Mouse (Mus musculus) cerebellum, adult 2 months (tissue): ENCODE data around the gene Sft2d2. TPM values are rescaled to one million over a fixed set of nuclear protein-coding genes. Genes with fewer than 3 reads are reported as not detected.

Experiments
- DNase-seq, 2 experiments: peaks; one replicate each; pipeline ENCODE4 v3.0.0; 2021
- H3K27ac ChIP-seq: fragments of 200-500 bp; 2 replicates; pipeline ENCODE4 v1.5.1; 2012; ENCODE audit warnings: low read length, control low read depth, inconsistent platforms; ENCODE audit not compliant: insufficient read depth
- H3K27me3 ChIP-seq: fragments of 200-500 bp; 2 replicates; pipeline ENCODE4 v1.6.1; 2012; ENCODE audit warnings: inconsistent platforms, mild to moderate bottlenecking, low read length, moderate library complexity; ENCODE audit not compliant: control insufficient read depth, insufficient read depth
- H3K4me1 ChIP-seq: fragments of 200-500 bp; 2 replicates; pipeline ENCODE4 v1.6.1; 2011; ENCODE audit warnings: low read length; ENCODE audit not compliant: control insufficient read depth, insufficient read depth
- H3K4me3 ChIP-seq: fragments of 200-500 bp; replicated peaks from 2 replicates; pipeline ENCODE3; 2011; ENCODE audit warnings: mild to moderate bottlenecking, low read depth, low read length, control low read depth; ENCODE audit not compliant: insufficient read depth
- CTCF ChIP-seq: fragments of 200-500 bp; IDR thresholded peaks from 2 replicates; pipeline ENCODE4 v1.5.1; 2011; ENCODE audit warnings: low read depth, mild to moderate bottlenecking, control low read depth, low read length, moderate library complexity, borderline replicate concordance; ENCODE audit not compliant: insufficient read depth
- POLR2A ChIP-seq: fragments of 200-500 bp; IDR thresholded peaks from 2 replicates; pipeline ENCODE4 v1.6.1; 2011; ENCODE audit warnings: low read length, control low read depth, borderline replicate concordance; ENCODE audit not compliant: insufficient read depth
- WGBS: fragments of 180-500 bp; shearing (Covaris S2); methylation state at CpG from one replicate; pipeline ENCODE4 v1.1.7; 2018; 5-methylcytosine and 5-hydroxymethylcytosine counted together
- polyA plus RNA-seq: library from polyadenylated mRNA; depleted of rRNA; stranded (reverse); fragments of >200 nt; gene quantifications from 2 replicates; pipeline ENCODE4 v1.2.3, GENCODE M21; 2012

Sft2d2 gene
- polyA plus RNA-seq, 1 experiment: 11.3 TPM

DNA sequence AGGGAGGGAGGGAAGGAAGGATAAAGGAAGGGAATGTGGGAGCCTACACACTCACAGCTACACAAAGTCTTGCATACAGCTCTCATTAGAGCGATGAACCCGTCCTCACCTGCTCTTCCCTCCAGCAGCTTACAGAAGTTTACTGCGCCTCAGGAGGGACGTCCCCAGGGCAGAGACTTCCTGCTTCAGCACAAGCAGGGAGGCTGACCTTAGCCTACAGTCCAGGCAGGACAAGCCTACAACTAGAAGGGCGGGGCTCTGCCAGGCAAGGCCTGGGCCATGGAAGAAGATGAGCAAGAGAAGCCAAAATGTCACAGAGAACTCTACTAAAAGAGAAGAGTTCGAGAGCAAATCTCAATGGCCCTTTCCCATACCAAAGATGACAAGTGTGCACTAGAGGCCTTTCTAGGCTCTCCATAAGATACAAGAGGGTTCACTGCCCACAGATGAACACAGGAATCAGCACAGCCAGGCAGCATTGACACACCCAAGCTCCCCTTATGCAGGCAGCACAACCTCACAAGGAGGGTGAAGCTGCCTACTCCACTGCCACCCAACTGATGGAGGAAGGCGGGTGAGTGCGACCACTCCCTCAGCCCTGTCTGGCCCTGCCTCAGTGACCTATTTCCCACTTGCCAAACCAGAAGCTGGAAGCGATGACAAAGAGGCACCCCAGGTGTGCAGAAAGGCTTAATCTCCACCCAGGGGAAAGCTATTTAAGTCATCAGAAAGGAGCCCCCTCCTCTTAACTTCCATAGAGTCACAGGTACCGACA, 5.2 kb downstream of the Sft2d2 start:
- no peak for DNase-seq
- Histone ChIP-seq H3K27ac (no peak overlapping the region), H3K4me3 (no peak overlapping the region), H3K4me1 (no peaks in the 10 kb centered on the region), H3K27me3 (no peaks in the 10 kb centered on the region)
- no peak for TF ChIP-seq POLR2A
- no peak for TF ChIP-seq CTCF
- 83% methylated on average over 10 of the region's 10 CpGs for WGBS

DNA sequence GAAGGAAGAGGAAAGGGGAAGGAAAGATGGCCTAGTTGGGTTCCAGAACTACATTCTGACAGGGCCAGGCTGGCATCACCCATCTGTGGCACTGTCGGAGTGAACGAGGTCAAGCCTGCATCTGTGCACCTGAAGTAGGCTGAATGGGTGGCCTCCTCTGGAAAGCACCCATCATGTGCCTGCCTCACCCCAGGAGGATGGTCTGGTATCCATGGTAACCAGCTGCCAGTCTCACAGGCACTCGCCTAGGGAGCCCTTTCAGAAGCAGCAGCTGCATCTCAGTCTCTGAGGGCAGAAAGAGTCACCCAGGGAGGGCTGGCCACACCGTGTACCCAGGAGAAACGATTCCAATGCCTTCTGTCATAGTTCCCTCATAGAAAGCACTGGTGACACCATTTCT, 6.9 kb downstream of the Sft2d2 start:
- Histone ChIP-seq H3K4me1 (no peaks in the 10 kb centered on the region), H3K27me3 (no peaks in the 10 kb centered on the region), H3K4me3 (no peak overlapping the region), H3K27ac (no peak overlapping the region)
- DNase-seq: no peak
- TF ChIP-seq POLR2A (no peak), CTCF (no peak)
- WGBS: 37% methylated on average over 5 of the region's 5 CpGs

DNA sequence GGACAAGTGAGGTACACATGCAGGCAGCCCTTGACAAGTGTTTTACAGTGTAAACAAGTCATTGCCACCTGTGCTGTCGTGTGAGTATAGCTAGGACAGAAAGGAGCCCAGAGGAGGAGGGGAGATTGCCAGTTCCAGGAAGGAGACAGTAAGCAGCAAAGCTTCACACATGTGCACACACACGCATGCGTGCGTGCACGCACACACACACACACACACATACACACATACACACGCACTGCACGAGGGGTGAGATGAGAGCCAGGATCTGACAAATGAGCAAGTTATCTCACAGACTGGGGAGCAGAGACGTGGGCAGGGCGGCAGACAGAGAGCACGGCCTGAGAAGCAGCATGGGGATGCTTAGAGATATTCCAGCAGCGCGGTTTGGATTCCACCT, 7.7 kb downstream of the Sft2d2 start:
- Histone ChIP-seq H3K4me1 (no peaks in the 10 kb centered on the region), H3K27me3 (no peaks in the 10 kb centered on the region), H3K4me3 (no peak overlapping the region), H3K27ac (no peak overlapping the region)
- no peak for TF ChIP-seq CTCF
- DNase-seq: no peak
- 79% methylated on average over 12 of the region's 12 CpGs for WGBS

GRCm38 (mm10) chr1:165185116-165185515, 9.1 kb downstream of the Sft2d2 start:
- Histone ChIP-seq H3K27me3 (no peaks in the 10 kb centered on the region), H3K4me1 (no peaks in the 10 kb centered on the region), H3K4me3 (no peak overlapping the region), H3K27ac (no peak overlapping the region)
- no peak for DNase-seq
- TF ChIP-seq POLR2A (no peak), CTCF (no peak)
- 68% methylated on average over 7 of the region's 7 CpGs for WGBS

GRCm38 (mm10) chr1:165184178-165184577, 10.1 kb downstream of the Sft2d2 start:
- Histone ChIP-seq H3K27me3 (no peaks in the 10 kb centered on the region), H3K27ac (no peak overlapping the region), H3K4me1 (no peaks in the 10 kb centered on the region), H3K4me3 (no peak overlapping the region)
- no peak for TF ChIP-seq CTCF
- TF ChIP-seq POLR2A: no peak
- no peak for DNase-seq
- 97% methylated on average over 3 of the region's 3 CpGs for WGBS

- no peak for DNase-seq
- no peaks in the 10 kb centered on the region for H3K4me1 ChIP-seq
- TF ChIP-seq CTCF: no peak
- no peak for TF ChIP-seq POLR2A
- no peak overlapping the region for H3K4me3 ChIP-seq
- H3K27ac ChIP-seq: no peak overlapping the region
- H3K27me3 ChIP-seq: no peaks in the 10 kb centered on the region
- WGBS: 78% methylated on average over 6 of the region's 6 CpGs
Measured at GRCm38 (mm10) chr1:165183400-165183799, 10.8 kb downstream of the Sft2d2 start.

DNA sequence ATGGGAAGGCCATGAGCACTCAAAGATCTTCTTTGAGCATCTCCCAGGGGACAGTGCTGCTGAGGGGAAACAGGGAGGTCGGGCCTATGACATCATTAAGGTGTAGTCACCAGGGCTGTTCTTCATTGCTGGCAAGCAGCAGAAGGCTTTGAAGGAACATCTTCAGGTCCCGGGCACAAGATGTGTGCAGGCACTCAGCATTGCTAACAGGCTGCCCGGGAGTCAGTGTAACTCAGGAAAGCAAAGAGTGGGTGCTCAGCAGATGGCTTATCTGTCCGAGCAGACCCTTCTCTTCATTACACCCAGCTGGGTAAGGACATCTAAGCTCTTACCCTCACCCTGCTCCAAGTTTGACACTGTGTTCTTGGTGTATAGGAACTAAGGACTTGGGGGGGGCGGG, 14.9 kb downstream of the Sft2d2 start:
- DNase-seq: no peak
- no peak overlapping the region for H3K4me3 ChIP-seq
- no peaks in the 10 kb centered on the region for H3K27me3 ChIP-seq
- TF ChIP-seq POLR2A: no peak
- no peak for TF ChIP-seq CTCF
- 73% methylated on average over 5 of the region's 5 CpGs for WGBS
- H3K27ac ChIP-seq: no peak overlapping the region
- H3K4me1 ChIP-seq: peaks cover 5% of the 10 kb centered on the region; the same call in 1 of the 2 replicates

DNA sequence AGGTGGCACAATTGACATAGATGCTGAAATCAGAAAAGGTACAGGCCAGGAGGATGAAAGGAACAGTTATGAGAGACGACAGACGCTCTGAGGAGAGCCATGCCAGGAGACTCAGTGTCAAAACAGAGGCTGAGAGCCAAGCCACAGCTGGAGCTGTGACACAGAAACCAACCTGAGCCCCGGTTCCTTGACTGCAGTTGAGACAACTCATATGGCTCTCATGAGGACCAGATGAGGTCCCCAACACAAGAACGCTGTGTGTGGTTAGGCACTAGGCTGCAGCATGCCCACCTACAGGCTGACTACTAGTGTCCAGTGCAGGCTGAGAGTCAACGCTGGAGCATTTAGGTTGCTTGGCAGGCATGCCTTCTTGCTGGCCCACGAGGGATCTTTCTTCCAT, 16.2 kb downstream of the Sft2d2 start:
- WGBS: 16% methylated on average over 6 of the region's 6 CpGs
- Histone ChIP-seq H3K4me1 (peaks cover 5% of the 10 kb centered on the region; the same call in 1 of the 2 replicates), H3K27me3 (no peaks in the 10 kb centered on the region), H3K4me3 (no peak overlapping the region), H3K27ac (no peak overlapping the region)
- DNase-seq: no peak
- TF ChIP-seq CTCF: no peak
- TF ChIP-seq POLR2A: no peak
